Mouse (Mus musculus): ENCODE data around the gene P3h1. TPM values are rescaled to one million over a fixed set of nuclear protein-coding genes. Genes with fewer than 3 reads are reported as not detected.

P3h1 gene
- total and polyA plus RNA-seq, 3 experiments = 15.7 to 30.2 TPM; not detected in 1

GRCm38 (mm10) chr4:119247462-119248235 lies 14.9 kb downstream of the P3h1 start:
- H3K27ac ChIP-seq (ENCODE audit: control insufficient read depth, low read depth, low read length) = no peak overlapping the region
- no peaks in the 10 kb centered on the region for H3K9me3 ChIP-seq (replicated peaks; ENCODE audit: insufficient read depth, low read length)
- TF ChIP-seq RAD21 (IDR thresholded peaks at IDR 0.05; ENCODE audit: low read depth, low read length) = peak; percentile 87
- TF ChIP-seq MXI1 (IDR thresholded peaks at IDR 0.05; ENCODE audit: low read depth, low read length) = no peak
- TF ChIP-seq E2F4 (IDR thresholded peaks at IDR 0.05; ENCODE audit: borderline replicate concordance, low read depth, low read length) = no peak
- TF ChIP-seq ZKSCAN1 (IDR thresholded peaks at IDR 0.05; ENCODE audit: low read depth, low read length) = no peak
- TF ChIP-seq POLR2A (IDR thresholded peaks at IDR 0.05; ENCODE audit: control insufficient read depth in 1 of 2, insufficient read depth in 1 of 2, low read depth in 1 of 2, low read length in 2 of 2, poor library complexity in 1 of 2) = no peak
- no peak for TF ChIP-seq TBP (IDR thresholded peaks at IDR 0.05; ENCODE audit: low read depth, low read length)
- TF ChIP-seq JUND (IDR thresholded peaks at IDR 0.05; ENCODE audit: low read depth, low read length) = no peak
- 0 out of 2 replicates have a peak, but pooled peaks have one; percentile 20 for TF ChIP-seq MYC (IDR thresholded peaks at IDR 0.05; ENCODE audit: low read depth, low read length)
- TF ChIP-seq CTCF (IDR thresholded peaks at IDR 0.05 in 2 of 3, conservative IDR thresholded peaks at IDR 0.05 in 1 of 3; ENCODE audit: control insufficient read depth in 1 of 3, insufficient read depth in 1 of 3, low read depth in 2 of 3, low read length in 3 of 3, poor library complexity in 1 of 3, severe bottlenecking in 1 of 3) = peak; percentile 85 to 96 (median 89)
- TF ChIP-seq POLR2AphosphoS5 (IDR thresholded peaks at IDR 0.05; ENCODE audit: borderline replicate concordance, low read depth, low read length) = no peak
- no peak for TF ChIP-seq TAL1 (IDR thresholded peaks at IDR 0.05; ENCODE audit: low read length)
- TF ChIP-seq ZNF384 (IDR thresholded peaks at IDR 0.05; ENCODE audit: low read depth, low read length) = no peak
- no peak for TF ChIP-seq CHD2 (IDR thresholded peaks at IDR 0.05; ENCODE audit: low read length)
- TF ChIP-seq SMC3 (IDR thresholded peaks at IDR 0.05; ENCODE audit: low read depth, low read length) = peak; percentile 92
- TF ChIP-seq RCOR1 (IDR thresholded peaks at IDR 0.05; ENCODE audit: low read depth, low read length) = no peak
- no peak for TF ChIP-seq NRF1 (IDR thresholded peaks at IDR 0.05; ENCODE audit: insufficient read depth, low read depth, low read length, poor library complexity, severe bottlenecking)
- no peak for TF ChIP-seq ELF1 (IDR thresholded peaks at IDR 0.05; ENCODE audit: low read depth, low read length)
- TF ChIP-seq SIN3A (IDR thresholded peaks at IDR 0.05; ENCODE audit: low read length) = no peak
- TF ChIP-seq ZC3H11A (IDR thresholded peaks at IDR 0.05; ENCODE audit: low read depth, low read length) = peak; percentile 81
- no peak for TF ChIP-seq CHD1 (IDR thresholded peaks at IDR 0.05; ENCODE audit: low read depth, low read length)
- no peak for TF ChIP-seq NELFE (IDR thresholded peaks at IDR 0.05; ENCODE audit: low read depth, low read length)
- TF ChIP-seq GATA1 (IDR thresholded peaks at IDR 0.05; ENCODE audit: low read depth, low read length) = no peak
- no peak for TF ChIP-seq MAZ (IDR thresholded peaks at IDR 0.05; ENCODE audit: low read depth, low read length)
- no peaks in the 10 kb centered on the region for H3K27me3 ChIP-seq (ENCODE audit: control insufficient read depth in 1 of 2, insufficient read depth in 2 of 2, low read length in 2 of 2)
- DNase-seq (ENCODE audit: low read depth, low spot score) = peak; percentile 68
- H3K36me3 ChIP-seq (ENCODE audit: control insufficient read depth in 1 of 2, insufficient read depth in 2 of 2, low read length in 2 of 2) = no peaks in the 10 kb centered on the region
- no peaks in the 10 kb centered on the region for H3K4me1 ChIP-seq (ENCODE audit: control insufficient read depth in 1 of 2, insufficient read depth in 2 of 2, low read length in 2 of 2)
- H3K79me2 ChIP-seq (ENCODE audit: control insufficient read depth, insufficient read depth, low read length, poor library complexity) = no peaks in the 10 kb centered on the region
- no peak overlapping the region for H3K4me3 ChIP-seq (ENCODE audit: control insufficient read depth in 1 of 2, insufficient read depth in 1 of 2, low read depth in 2 of 2, low read length in 2 of 2)
- H3K9ac ChIP-seq (ENCODE audit: control insufficient read depth, low read depth, low read length, poor library complexity, severe bottlenecking) = no peak overlapping the region
